Mouse (Mus musculus): ENCODE data around the gene Tnrc6a. TPM values are rescaled to one million over a fixed set of nuclear protein-coding genes. Genes with fewer than 3 reads are reported as not detected.

Tnrc6a gene
- polyA plus RNA-seq, 1 experiment: 15.8 TPM

DNA sequence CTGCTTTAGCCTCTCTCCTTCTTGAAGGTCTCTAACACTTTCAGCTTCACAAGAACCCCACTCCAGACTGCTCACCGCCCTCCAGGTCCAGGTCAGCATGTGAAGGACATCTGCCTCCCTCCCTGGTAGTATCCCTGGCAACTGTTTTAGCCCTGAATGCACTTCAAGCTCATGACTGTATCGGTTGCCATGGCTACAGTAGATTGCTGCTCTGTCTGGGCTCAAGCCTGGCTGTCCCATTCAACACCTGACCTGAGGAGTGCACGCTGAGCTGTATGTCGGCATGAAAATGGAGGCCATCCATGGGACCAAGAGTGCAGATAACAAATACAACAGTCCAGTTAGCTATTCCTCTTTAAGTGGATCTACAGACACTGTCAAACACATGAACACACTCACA lies 114.9 kb downstream of the Tnrc6a start:
- no peaks in the 10 kb centered on the region for H3K79me3 ChIP-seq (ENCODE audit: low read depth)
- no peaks in the 10 kb centered on the region for H3K36me3 ChIP-seq (ENCODE audit: control insufficient read depth, insufficient read depth)
- H3K4me3 ChIP-seq (ENCODE audit: insufficient read depth, poor library complexity, severe bottlenecking): no peak overlapping the region
- TF ChIP-seq MYOD1 (IDR thresholded peaks at IDR 0.05; ENCODE audit: control insufficient read depth, insufficient read length, low read depth) (no peak), MAX (IDR thresholded peaks at IDR 0.05) (no peak), CEBPB (IDR thresholded peaks at IDR 0.05; ENCODE audit: low read depth) (no peak), CTCF (IDR thresholded peaks at IDR 0.05; ENCODE audit: control insufficient read depth, insufficient read depth, insufficient read length) (no peak), FOSL1 (IDR thresholded peaks at IDR 0.05; ENCODE audit: insufficient read depth, low read length, poor library complexity, severe bottlenecking) (no peak), MYOG (IDR thresholded peaks at IDR 0.05; ENCODE audit: control insufficient read depth, extremely low read depth, insufficient read length) (no peak), USF1 (IDR thresholded peaks at IDR 0.05; ENCODE audit: low read depth) (no peak)
- no peaks in the 10 kb centered on the region for H3K79me2 ChIP-seq (ENCODE audit: control insufficient read depth, insufficient read depth)
- no peak overlapping the region for H3ac ChIP-seq (ENCODE audit: control insufficient read depth, insufficient read length, low read depth)
- peaks cover 34% of the 10 kb centered on the region for H3K27me3 ChIP-seq (ENCODE audit: control insufficient read depth, insufficient read depth, insufficient read length)

- Histone ChIP-seq H3K27me3 (ENCODE audit: control insufficient read depth, insufficient read depth, insufficient read length) (peaks cover 34% of the 10 kb centered on the region), H3ac (ENCODE audit: control insufficient read depth, insufficient read length, low read depth) (no peak overlapping the region), H3K79me2 (ENCODE audit: control insufficient read depth, insufficient read depth) (no peaks in the 10 kb centered on the region), H3K4me3 (ENCODE audit: insufficient read depth, poor library complexity, severe bottlenecking) (no peak overlapping the region), H3K36me3 (ENCODE audit: control insufficient read depth, insufficient read depth) (no peaks in the 10 kb centered on the region), H3K79me3 (ENCODE audit: low read depth) (no peaks in the 10 kb centered on the region)
- TF ChIP-seq CTCF (IDR thresholded peaks at IDR 0.05; ENCODE audit: control insufficient read depth, insufficient read depth, insufficient read length) (no peak), MYOG (IDR thresholded peaks at IDR 0.05; ENCODE audit: control insufficient read depth, extremely low read depth, insufficient read length) (no peak), MAX (IDR thresholded peaks at IDR 0.05) (no peak), USF1 (IDR thresholded peaks at IDR 0.05; ENCODE audit: low read depth) (no peak), FOSL1 (IDR thresholded peaks at IDR 0.05; ENCODE audit: insufficient read depth, low read length, poor library complexity, severe bottlenecking) (no peak), CEBPB (IDR thresholded peaks at IDR 0.05; ENCODE audit: low read depth) (no peak), MYOD1 (IDR thresholded peaks at IDR 0.05; ENCODE audit: control insufficient read depth, insufficient read length, low read depth) (no peak)
These were observed 116.4 kb downstream of the Tnrc6a start for GRCm38 (mm10) chr7:123240064-123240463.

DNA sequence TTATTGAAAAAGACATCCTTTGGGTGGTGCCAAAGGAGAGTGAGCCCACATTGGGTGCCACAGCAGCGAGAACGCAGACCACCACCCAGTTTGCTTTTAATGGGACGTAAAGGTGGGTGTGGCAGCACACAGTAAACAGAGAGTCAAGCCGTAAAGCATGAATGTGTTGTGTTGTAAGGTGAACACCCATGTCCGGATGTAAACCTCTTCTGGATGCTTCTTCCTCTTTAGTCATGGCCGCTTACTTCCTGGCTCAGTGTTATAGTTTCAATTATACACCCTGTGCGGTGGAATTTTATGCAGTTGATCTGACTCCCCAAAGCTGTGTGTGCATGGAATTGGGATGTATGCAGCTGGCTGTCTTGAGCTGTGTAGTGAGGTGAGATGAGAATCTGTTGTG lies 118.6 kb downstream of the Tnrc6a start:
- H3ac ChIP-seq (ENCODE audit: control insufficient read depth, insufficient read length, low read depth): no peak overlapping the region
- no peaks in the 10 kb centered on the region for H3K36me3 ChIP-seq (ENCODE audit: control insufficient read depth, insufficient read depth)
- H3K27me3 ChIP-seq (ENCODE audit: control insufficient read depth, insufficient read depth, insufficient read length): peaks cover 34% of the 10 kb centered on the region
- no peak for TF ChIP-seq MAX (IDR thresholded peaks at IDR 0.05)
- no peak for TF ChIP-seq MYOG (IDR thresholded peaks at IDR 0.05; ENCODE audit: control insufficient read depth, extremely low read depth, insufficient read length)
- TF ChIP-seq USF1 (IDR thresholded peaks at IDR 0.05; ENCODE audit: low read depth): no peak
- no peak for TF ChIP-seq CTCF (IDR thresholded peaks at IDR 0.05; ENCODE audit: control insufficient read depth, insufficient read depth, insufficient read length)
- TF ChIP-seq MYOD1 (IDR thresholded peaks at IDR 0.05; ENCODE audit: control insufficient read depth, insufficient read length, low read depth): no peak
- TF ChIP-seq FOSL1 (IDR thresholded peaks at IDR 0.05; ENCODE audit: insufficient read depth, low read length, poor library complexity, severe bottlenecking): no peak
- no peak for TF ChIP-seq CEBPB (IDR thresholded peaks at IDR 0.05; ENCODE audit: low read depth)
- H3K4me3 ChIP-seq (ENCODE audit: insufficient read depth, poor library complexity, severe bottlenecking): no peak overlapping the region
- no peaks in the 10 kb centered on the region for H3K79me3 ChIP-seq (ENCODE audit: low read depth)
- no peaks in the 10 kb centered on the region for H3K79me2 ChIP-seq (ENCODE audit: control insufficient read depth, insufficient read depth)

DNA sequence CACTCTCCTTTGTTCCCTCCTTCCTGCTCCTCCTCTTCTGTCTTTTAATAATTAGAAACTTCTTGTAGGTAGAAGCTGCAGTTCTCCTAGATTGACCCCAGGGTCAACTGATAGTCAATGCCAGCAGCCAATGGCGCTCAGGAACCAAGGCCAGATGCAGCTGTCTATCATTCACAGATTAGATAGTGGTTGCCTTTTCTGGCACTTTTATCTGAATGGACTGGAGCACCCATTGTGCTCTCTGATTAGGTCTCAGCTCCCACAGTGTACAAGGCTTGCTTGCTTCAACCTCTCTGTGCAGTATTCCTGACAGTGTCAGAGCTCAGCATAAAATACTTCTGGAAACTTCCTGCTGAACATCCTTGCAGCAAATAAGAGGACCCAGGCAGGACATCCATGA lies 121.1 kb downstream of the Tnrc6a start:
- TF ChIP-seq CTCF (IDR thresholded peaks at IDR 0.05; ENCODE audit: control insufficient read depth, insufficient read depth, insufficient read length): no peak
- no peak for TF ChIP-seq CEBPB (IDR thresholded peaks at IDR 0.05; ENCODE audit: low read depth)
- no peak for TF ChIP-seq MAX (IDR thresholded peaks at IDR 0.05)
- TF ChIP-seq USF1 (IDR thresholded peaks at IDR 0.05; ENCODE audit: low read depth): no peak
- Histone ChIP-seq H3K79me2 (ENCODE audit: control insufficient read depth, insufficient read depth) (no peaks in the 10 kb centered on the region), H3ac (ENCODE audit: control insufficient read depth, insufficient read length, low read depth) (no peak overlapping the region)

More for the DNA sequence above, 121.1 kb downstream of the Tnrc6a start:
- no peak overlapping the region for H3K4me3 ChIP-seq (ENCODE audit: insufficient read depth, poor library complexity, severe bottlenecking)
- peaks cover 19% of the 10 kb centered on the region for H3K27me3 ChIP-seq (ENCODE audit: control insufficient read depth, insufficient read depth, insufficient read length)
- H3K36me3 ChIP-seq (ENCODE audit: control insufficient read depth, insufficient read depth): no peaks in the 10 kb centered on the region
- H3K79me3 ChIP-seq (ENCODE audit: low read depth): no peaks in the 10 kb centered on the region

Other genes with a start within 250 kb of the Tnrc6a start
- gene Rbbp6, start 158.2 kb upstream of the Tnrc6a start, polyA plus RNA-seq (2012; fragmentation: generic; extraction: Trizol): 13.0 TPM
- gene Slc5a11, start 90.9 kb downstream of the Tnrc6a start, polyA plus RNA-seq (2012; fragmentation: generic; extraction: Trizol): 0.02 TPM
- 29.5 TPM for gene Lcmt1, start 245.9 kb downstream of the Tnrc6a start, polyA plus RNA-seq (2012; fragmentation: generic; extraction: Trizol)
- 17.3 TPM for gene Arhgap17, start 246.0 kb downstream of the Tnrc6a start, polyA plus RNA-seq (2012; fragmentation: generic; extraction: Trizol)

Measured in C2C12 (cell line).